Mouse (Mus musculus) hindbrain, embryonic 11.5 days (tissue): ENCODE data around the gene Blmh. TPM values are rescaled to one million over a fixed set of nuclear protein-coding genes. Genes with fewer than 3 reads are reported as not detected.
A peak's percentile ranks its signal among the peaks of the same experiment; 100 is the strongest.

Source experiments
- ATAC-seq: fragments of 200-750 bp; cut with Nextera tagmentation; 2 replicates; pipeline ENCODE4 v1.8.0; 2017; ENCODE audit warnings: mild to moderate bottlenecking, moderate TSS enrichment, moderate library complexity; ENCODE audit not compliant: low FRiP score
- DNase-seq: peaks from one replicate; pipeline ENCODE4 v3.0.0-alpha.2; 2015; ENCODE audit warnings: low spot score
- H3K27ac ChIP-seq: fragments of 300-500 bp; sonication (generic); 2 replicates; pipeline ENCODE4 v1.5.1; 2014; ENCODE audit warnings: mild to moderate bottlenecking, low read depth, low read length
- H3K27me3 ChIP-seq: fragments of 300-500 bp; sonication (generic); 2 replicates; pipeline ENCODE4 v1.6.1; 2014; ENCODE audit warnings: mild to moderate bottlenecking, low read length, moderate library complexity, mixed read lengths; ENCODE audit not compliant: control insufficient read depth, insufficient read depth
- H3K36me3 ChIP-seq: fragments of 300-500 bp; sonication (generic); 2 replicates; pipeline ENCODE4 v1.6.1; 2014; ENCODE audit warnings: mild to moderate bottlenecking, low read length, moderate library complexity, mixed read lengths; ENCODE audit not compliant: control insufficient read depth, insufficient read depth
- H3K4me1 ChIP-seq: fragments of 300-500 bp; sonication (generic); replicated peaks from 2 replicates; pipeline ENCODE4 v1.6.1; 2014; ENCODE audit warnings: low read length, mixed read lengths; ENCODE audit not compliant: control insufficient read depth, insufficient read depth
- H3K4me2 ChIP-seq: fragments of 300-500 bp; sonication (generic); replicated peaks from 2 replicates; pipeline ENCODE4 v1.6.1; 2014; ENCODE audit warnings: mild to moderate bottlenecking, low read depth, low read length
- H3K4me3 ChIP-seq: fragments of 300-500 bp; sonication (generic); 2 replicates; pipeline ENCODE4 v1.5.1; 2014; ENCODE audit warnings: low read depth, low read length
- H3K9ac ChIP-seq: fragments of 300-500 bp; sonication (generic); 2 replicates; pipeline ENCODE4 v1.6.1; 2014; ENCODE audit warnings: low read depth, low read length
- H3K9me3 ChIP-seq: fragments of 300-500 bp; sonication (generic); 2 replicates; pipeline ENCODE4 v1.6.1; 2016; ENCODE audit warnings: low read length; ENCODE audit not compliant: control insufficient read depth
- WGBS: fragments of 180-500 bp; shearing (Covaris S2); extraction: QIAGEN DNeasy Blood & Tissue Kit; methylation state at CpG from one replicate; pipeline ENCODE4 v1.1.7; 2014; 5-methylcytosine and 5-hydroxymethylcytosine counted together
- polyA plus RNA-seq: library from polyadenylated mRNA; unstranded; fragments of >200 nt; fragmentation: Nextera tagmentation; extraction: Ambion mirVana; gene quantifications from 2 replicates; pipeline ENCODE4 v1.2.1, GENCODE M21; 2014

The Blmh gene
- polyA plus RNA-seq, 1 experiment from 2014 or later = 164 TPM

- Histone ChIP-seq H3K4me3 (no peak overlapping the region), H3K36me3 (no peaks in the 10 kb centered on the region; the same call in 1 of the 2 replicates), H3K4me1 (no peaks in the 10 kb centered on the region), H3K27ac (no peak overlapping the region), H3K9me3 (no peaks in the 10 kb centered on the region), H3K9ac (no peak overlapping the region), H3K27me3 (no peaks in the 10 kb centered on the region), H3K4me2 (no peak overlapping the region)
- 79% methylated on average over 4 of the region's 4 CpGs for WGBS
- DNase-seq = no peak
- ATAC-seq = no peak
Observed at GRCm38 (mm10) chr11:76982415-76982814, 57.8 kb downstream of the Blmh start.

- ATAC-seq (no peak), DNase-seq (no peak)
- H3K9ac ChIP-seq = no peak overlapping the region
- no peaks in the 10 kb centered on the region for H3K4me1 ChIP-seq
- WGBS = 86% methylated on average over 5 of the region's 5 CpGs
- no peak overlapping the region for H3K27ac ChIP-seq
- H3K4me3 ChIP-seq = no peak overlapping the region
- H3K9me3 ChIP-seq = no peaks in the 10 kb centered on the region
- no peaks in the 10 kb centered on the region; the same call in 1 of the 2 replicates for H3K36me3 ChIP-seq
- H3K27me3 ChIP-seq = no peaks in the 10 kb centered on the region
- no peak overlapping the region for H3K4me2 ChIP-seq
Observed at GRCm38 (mm10) chr11:76983641-76984040, 59.0 kb downstream of the Blmh start.

GRCm38 (mm10) chr11:76984173-76984572 is 59.6 kb downstream of the Blmh start:
- ATAC-seq (no peak), DNase-seq (no peak)
- no peak overlapping the region for H3K27ac ChIP-seq
- H3K36me3 ChIP-seq = no peaks in the 10 kb centered on the region; the same call in 1 of the 2 replicates
- H3K4me2 ChIP-seq = no peak overlapping the region
- no peak overlapping the region for H3K4me3 ChIP-seq
- H3K9me3 ChIP-seq = no peaks in the 10 kb centered on the region
- H3K4me1 ChIP-seq = no peaks in the 10 kb centered on the region
- no peak overlapping the region for H3K9ac ChIP-seq
- H3K27me3 ChIP-seq = no peaks in the 10 kb centered on the region

- no peaks in the 10 kb centered on the region for H3K36me3 ChIP-seq
- WGBS = 74% methylated on average over 5 of the region's 5 CpGs
- no peaks in the 10 kb centered on the region; the same call in 1 of the 2 replicates for H3K27me3 ChIP-seq
- H3K27ac ChIP-seq = no peak overlapping the region
- no peak overlapping the region for H3K4me2 ChIP-seq
- no peaks in the 10 kb centered on the region for H3K9me3 ChIP-seq
- H3K4me1 ChIP-seq = no peaks in the 10 kb centered on the region; the same call in 1 of the 2 replicates
- H3K4me3 ChIP-seq = no peak overlapping the region
- ATAC-seq (no peak), DNase-seq (no peak)
- H3K9ac ChIP-seq = no peak overlapping the region
Observed at GRCm38 (mm10) chr11:76990839-76991238, 66.2 kb downstream of the Blmh start.

- Histone ChIP-seq H3K27me3 (peaks cover 9% of the 10 kb centered on the region), H3K4me3 (no peak overlapping the region), H3K9me3 (no peaks in the 10 kb centered on the region), H3K27ac (no peak overlapping the region), H3K36me3 (no peaks in the 10 kb centered on the region), H3K9ac (no peak overlapping the region), H3K4me1 (no peaks in the 10 kb centered on the region; the same call in 1 of the 2 replicates), H3K4me2 (no peak overlapping the region)
- ATAC-seq = no peak
- WGBS = 31% methylated on average over 4 of the region's 4 CpGs
- DNase-seq = no peak
Observed at GRCm38 (mm10) chr11:76992886-76993285, 68.3 kb downstream of the Blmh start.

GRCm38 (mm10) chr11:76995966-76996672 is 71.5 kb downstream of the Blmh start:
- 57% methylated on average over 20 of the region's 20 CpGs for WGBS
- no peak overlapping the region for H3K9ac ChIP-seq
- H3K27me3 ChIP-seq = peaks cover 37% of the 10 kb centered on the region
- DNase-seq (peak; percentile 14), ATAC-seq (no peak)
- H3K4me1 ChIP-seq = no peaks in the 10 kb centered on the region; the same call in 1 of the 2 replicates
- H3K27ac ChIP-seq = no peak overlapping the region
- no peaks in the 10 kb centered on the region for H3K9me3 ChIP-seq
- H3K4me3 ChIP-seq = no peak overlapping the region
- H3K36me3 ChIP-seq = no peaks in the 10 kb centered on the region
- no peak overlapping the region for H3K4me2 ChIP-seq

GRCm38 (mm10) chr11:76997305-76997704 is 72.7 kb downstream of the Blmh start:
- H3K9me3 ChIP-seq = no peaks in the 10 kb centered on the region
- peak; percentile 61 for ATAC-seq
- H3K27ac ChIP-seq = no peak overlapping the region
- H3K27me3 ChIP-seq = peaks cover 37% of the 10 kb centered on the region
- no peak overlapping the region for H3K9ac ChIP-seq
- H3K4me2 ChIP-seq = peak overlapping the region; percentile 68
- no peaks in the 10 kb centered on the region; the same call in 1 of the 2 replicates for H3K4me1 ChIP-seq
- DNase-seq = peak; percentile 91
- H3K36me3 ChIP-seq = no peaks in the 10 kb centered on the region
- peak overlapping the region; percentile 37 for H3K4me3 ChIP-seq
- 2% methylated on average over 20 of the region's 21 CpGs for WGBS

GRCm38 (mm10) chr11:76997916-76998704 is 73.5 kb downstream of the Blmh start, which contains the start of gene Slc6a4:
Gene Slc6a4 (plus strand): TSS chr11:76998603.
- DNase-seq (peak; percentile 71), ATAC-seq (no peak)
- Histone ChIP-seq H3K4me1 (no peaks in the 10 kb centered on the region; the same call in 1 of the 2 replicates), H3K27ac (no peak within 1 kb of the TSS), H3K27me3 (peaks cover 37% of the 10 kb centered on the region), H3K9ac (no peak within 1 kb of the TSS), H3K4me2 (peak within 1 kb of the TSS; percentile 68), H3K9me3 (no peaks in the 10 kb centered on the region), H3K4me3 (peak within 1 kb of the TSS; percentile 37), H3K36me3 (no peaks in the 10 kb centered on the region)
- WGBS = 1% methylated on average over 46 of the region's 52 CpGs
